Comparison of ENCODE assay signal across 11 mouse cellular contexts in the genomic region with DNA sequence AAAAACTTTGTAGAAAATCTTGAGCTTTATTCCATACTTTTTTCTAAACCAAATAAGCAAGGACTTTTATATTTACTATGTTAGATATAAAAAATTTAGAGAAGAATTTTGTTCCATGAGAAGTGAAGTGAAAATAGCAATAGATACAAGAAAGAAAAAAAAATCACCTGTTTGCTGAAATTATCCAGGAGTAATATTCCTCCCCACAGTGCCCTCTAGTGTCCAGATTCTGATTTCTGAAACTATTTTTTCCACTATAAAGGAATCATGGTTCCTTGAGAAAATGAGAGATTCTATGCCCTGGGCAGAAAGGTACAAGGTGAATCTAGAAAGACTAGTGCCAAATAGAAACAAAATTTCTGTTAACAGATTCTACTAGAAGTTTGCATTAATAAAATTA.
DNase-seq lines count a peak whose midpoint lies in the region; ATAC-seq and TF ChIP-seq lines count a peak whose summit lies in the region.
"Had no signal": no experiment of that assay in that cellular context is flagged by ENCODE, and none has a peak within 500 bp of the region (broad histone marks: within the 10 kb centered on the region; RNA-seq: fewer than 3 reads in every experiment).

No protein-coding gene starts in this region.

- TF ChIP-seq CTCF in stomach, postnatal 0 days (IDR thresholded peaks at IDR 0.05; ENCODE audit: low read depth) = peak; percentile 58

- peak; percentile 21 for DNase-seq in embryo, embryonic 11 days
- DNase-seq in embryo, embryonic 9.5 days (ENCODE audit: extremely low spot score) = no peak
- peak; percentile 3 for DNase-seq in kidney, postnatal 10 days
- no peak for DNase-seq in kidney, adult 11 months
- peak; percentile 87 for DNase-seq in midbrain, embryonic 11.5 days (ENCODE audit: low spot score, missing footprints)
- DNase-seq in stomach, postnatal 0 days (ENCODE audit: low spot score) = no peak
- DNase-seq in thymus, postnatal 4 days = no peak

- H3K4me2 ChIP-seq in midbrain, embryonic 11.5 days = no peak overlapping the region
- H3K4me2 ChIP-seq in midbrain, embryonic 16.5 days (ENCODE audit: low read length) = no peak overlapping the region
- H3K4me2 ChIP-seq in stomach, postnatal 0 days (replicated peaks; ENCODE audit: low read depth) = no peak overlapping the region
- H3K4me2 ChIP-seq: embryonic facial prominence, embryonic 12.5 days; hindbrain, embryonic 15.5 days had no signal

- no peak for TF ChIP-seq EP300 in stomach, postnatal 0 days (optimal IDR thresholded peaks at IDR 0.05)

- H3K36me3 ChIP-seq in midbrain, embryonic 11.5 days (ENCODE audit: control insufficient read depth, insufficient read depth, low read length) = no peaks in the 10 kb centered on the region
- H3K36me3 ChIP-seq in midbrain, embryonic 16.5 days (ENCODE audit: control insufficient read depth, insufficient read depth, low read length) = no peaks in the 10 kb centered on the region
- no peaks in the 10 kb centered on the region for H3K36me3 ChIP-seq in stomach, postnatal 0 days (ENCODE audit: control insufficient read depth, insufficient read depth, low read length)
- H3K36me3 ChIP-seq: embryonic facial prominence, embryonic 12.5 days; hindbrain, embryonic 15.5 days had no signal

- H3K27me3 ChIP-seq in midbrain, embryonic 11.5 days (ENCODE audit: control insufficient read depth, insufficient read depth, low read length) = no peaks in the 10 kb centered on the region
- H3K27me3 ChIP-seq in midbrain, embryonic 16.5 days (ENCODE audit: control insufficient read depth, insufficient read depth, low read depth, low read length) = no peaks in the 10 kb centered on the region
- H3K27me3 ChIP-seq in stomach, postnatal 0 days (ENCODE audit: control insufficient read depth, insufficient read depth, low read length) = no peaks in the 10 kb centered on the region
- H3K27me3 ChIP-seq: embryonic facial prominence, embryonic 12.5 days; hindbrain, embryonic 15.5 days had no signal

- H3K9ac ChIP-seq in midbrain, embryonic 11.5 days (ENCODE audit: low read length) = no peak overlapping the region
- H3K9ac ChIP-seq in midbrain, embryonic 16.5 days (ENCODE audit: low read depth, low read length) = no peak overlapping the region
- H3K9ac ChIP-seq in stomach, postnatal 0 days (ENCODE audit: low read length) = no peak overlapping the region
- H3K9ac ChIP-seq: embryonic facial prominence, embryonic 12.5 days; hindbrain, embryonic 15.5 days had no signal

- no peak for ATAC-seq in midbrain, embryonic 11.5 days (ENCODE audit: low FRiP score)
- ATAC-seq in midbrain, embryonic 16.5 days = no peak
- no peak for ATAC-seq in stomach, postnatal 0 days (ENCODE audit: low FRiP score, low TSS enrichment)
- ATAC-seq: CD4-positive, CD25-positive, alpha-beta regulatory T cell, adult 4 months had no signal

- H3K27ac ChIP-seq in midbrain, embryonic 11.5 days (ENCODE audit: low read depth, low read length) = no peak overlapping the region
- H3K27ac ChIP-seq in midbrain, embryonic 16.5 days (ENCODE audit: low read length) = no peak overlapping the region
- no peak overlapping the region for H3K27ac ChIP-seq in stomach, postnatal 0 days (replicated peaks)
- H3K27ac ChIP-seq: embryonic facial prominence, embryonic 12.5 days; hindbrain, embryonic 15.5 days had no signal

- no peaks in the 10 kb centered on the region for H3K4me1 ChIP-seq in midbrain, embryonic 11.5 days (ENCODE audit: control insufficient read depth, insufficient read depth, low read length)
- H3K4me1 ChIP-seq in midbrain, embryonic 16.5 days (ENCODE audit: control insufficient read depth, insufficient read depth, low read length) = no peaks in the 10 kb centered on the region
- H3K4me1 ChIP-seq in stomach, postnatal 0 days (replicated peaks; ENCODE audit: control insufficient read depth, insufficient read depth) = no peaks in the 10 kb centered on the region
- H3K4me1 ChIP-seq: embryonic facial prominence, embryonic 12.5 days; hindbrain, embryonic 15.5 days had no signal

- no peaks in the 10 kb centered on the region for H3K9me3 ChIP-seq in midbrain, embryonic 11.5 days (ENCODE audit: control insufficient read depth, low read length)
- H3K9me3 ChIP-seq in midbrain, embryonic 16.5 days (replicated peaks; ENCODE audit: control insufficient read depth, low read length, poor library complexity, severe bottlenecking) = no peaks in the 10 kb centered on the region
- no peaks in the 10 kb centered on the region for H3K9me3 ChIP-seq in stomach, postnatal 0 days (ENCODE audit: control insufficient read depth, low read length)
- H3K9me3 ChIP-seq: embryonic facial prominence, embryonic 12.5 days; hindbrain, embryonic 15.5 days had no signal

- H3K4me3 ChIP-seq in midbrain, embryonic 11.5 days (ENCODE audit: low read depth, low read length) = no peak overlapping the region
- H3K4me3 ChIP-seq in midbrain, embryonic 16.5 days (ENCODE audit: low read depth, low read length) = no peak overlapping the region
- no peak overlapping the region for H3K4me3 ChIP-seq in stomach, postnatal 0 days (ENCODE audit: low read depth, low read length)
- H3K4me3 ChIP-seq: embryonic facial prominence, embryonic 12.5 days; hindbrain, embryonic 15.5 days had no signal

Comparison
In these comparisons a context has a peak if more than half of its experiments do, and no peak if none do; other contexts are left out.
1. DNase-seq: peak in embryo, embryonic 11 days (single experiment), kidney, postnatal 10 days (single experiment) and midbrain, embryonic 11.5 days (single experiment); none in embryo, embryonic 9.5 days (single experiment), kidney, adult 11 months (single experiment), stomach, postnatal 0 days (single experiment) and thymus, postnatal 4 days (single experiment).